Mouse (Mus musculus): Measurements from ENCODE around the gene Pink1.

- TF ChIP-seq ZC3H11A (IDR thresholded peaks at IDR 0.05; ENCODE audit: borderline replicate concordance, low read depth, low read length): no peak
- TF ChIP-seq CHD2 (IDR thresholded peaks at IDR 0.05; ENCODE audit: low read depth, low read length): no peak
- TF ChIP-seq ZNF384 (IDR thresholded peaks at IDR 0.05; ENCODE audit: low read depth, low read length): no peak
These were observed 53.8 kb downstream of the Pink1 start for GRCm38 (mm10) chr4:138272011-138272997.

Measured in ES-E14 (cell line).